Mouse (Mus musculus) intestine, postnatal 0 days (tissue): ENCODE results near the gene Wipf2. TPM values are rescaled to one million over a fixed set of nuclear protein-coding genes. Genes with fewer than 3 reads are reported as not detected.

Source experiments
- ATAC-seq: fragments of 200-750 bp; cut with Nextera tagmentation; 2 replicates; pipeline ENCODE4 v1.8.0; 2017; ENCODE audit warnings: mild to moderate bottlenecking, moderate TSS enrichment, moderate library complexity
- H3K27ac ChIP-seq: fragments of 300-500 bp; sonication (generic); 2 replicates; pipeline ENCODE4 v1.5.1; 2014; ENCODE audit warnings: mild to moderate bottlenecking, low read depth, low read length, moderate library complexity
- H3K27me3 ChIP-seq: fragments of 300-500 bp; sonication (generic); replicated peaks from 2 replicates; pipeline ENCODE4 v1.6.1; 2014; ENCODE audit warnings: low read length, mixed read lengths; ENCODE audit not compliant: control insufficient read depth, insufficient read depth
- H3K36me3 ChIP-seq: fragments of 300-500 bp; sonication (generic); 2 replicates; pipeline ENCODE4 v1.6.1; 2014; ENCODE audit warnings: mild to moderate bottlenecking, moderate library complexity; ENCODE audit not compliant: control insufficient read depth, insufficient read depth
- H3K4me1 ChIP-seq: fragments of 300-500 bp; sonication (generic); replicated peaks from 2 replicates; pipeline ENCODE4 v1.6.1; 2014; ENCODE audit warnings: antibody characterized with exemption, low read length, mixed read lengths; ENCODE audit not compliant: control insufficient read depth, insufficient read depth
- H3K4me2 ChIP-seq: fragments of 300-500 bp; sonication (generic); replicated peaks from 2 replicates; pipeline ENCODE4 v1.6.1; 2014; ENCODE audit warnings: low read depth, mild to moderate bottlenecking, moderate library complexity
- H3K4me3 ChIP-seq: fragments of 300-500 bp; sonication (generic); 2 replicates; pipeline ENCODE4 v1.5.1; 2014; ENCODE audit warnings: low read depth, low read length
- H3K9ac ChIP-seq: fragments of 300-500 bp; sonication (generic); 2 replicates; pipeline ENCODE4 v1.6.1; 2014; ENCODE audit warnings: mild to moderate bottlenecking, low read depth, low read length
- H3K9me3 ChIP-seq: fragments of 300-500 bp; sonication (generic); 2 replicates; pipeline ENCODE4 v1.6.1; 2016; ENCODE audit warnings: mixed run types; ENCODE audit not compliant: control insufficient read depth
- CTCF ChIP-seq: sonication (generic); IDR thresholded peaks from 2 replicates; pipeline ENCODE4 v1.5.1; 2016; ENCODE audit warnings: low read depth, mild to moderate bottlenecking, control low read depth, antibody characterized with exemption, moderate library complexity
- WGBS: fragments of 180-500 bp; shearing (Covaris S2); extraction: QIAGEN DNeasy Blood & Tissue Kit; methylation state at CpG from one replicate; pipeline ENCODE4 v1.1.7; 2014; 5-methylcytosine and 5-hydroxymethylcytosine counted together
- polyA plus RNA-seq: library from polyadenylated mRNA; unstranded; fragments of >200 nt; fragmentation: Nextera tagmentation; extraction: Ambion mirVana; gene quantifications from 2 replicates; pipeline ENCODE4 v1.2.1, GENCODE M21; 2015

Gene Wipf2
- polyA plus RNA-seq, 1 experiment from 2014 or later, result 3.9 TPM

GRCm38 (mm10) chr11:98902621-98903245, 39.3 kb downstream of the Wipf2 start:
- Histone ChIP-seq H3K4me1 (peaks cover 4% of the 10 kb centered on the region; the same call in 1 of the 2 replicates), H3K9me3 (no peaks in the 10 kb centered on the region), H3K36me3 (peaks cover 46% of the 10 kb centered on the region), H3K4me3 (no peak overlapping the region), H3K4me2 (no peak overlapping the region), H3K9ac (no peak overlapping the region), H3K27me3 (no peaks in the 10 kb centered on the region), H3K27ac (no peak overlapping the region)
- ATAC-seq, result no peak
- 34% methylated on average over 10 of the region's 10 CpGs for WGBS
- no peak for TF ChIP-seq CTCF

- no peaks in the 10 kb centered on the region for H3K9me3 ChIP-seq
- H3K9ac ChIP-seq, result no peak overlapping the region
- ATAC-seq, result peak; percentile 19; the same call in 1 of the 2 replicates
- WGBS, result 20% methylated on average over 2 of the region's 2 CpGs
- peak overlapping the region; percentile 91 for H3K27ac ChIP-seq
- H3K27me3 ChIP-seq, result no peaks in the 10 kb centered on the region
- H3K4me2 ChIP-seq, result 0 out of 2 replicates have a peak overlapping the region, but pooled peaks have one; percentile 35
- H3K36me3 ChIP-seq, result peaks cover 31% of the 10 kb centered on the region
- H3K4me3 ChIP-seq, result no peak overlapping the region
- peaks cover 4% of the 10 kb centered on the region; the same call in 1 of the 2 replicates for H3K4me1 ChIP-seq
- TF ChIP-seq CTCF, result no peak
Measured at GRCm38 (mm10) chr11:98904577-98904976, 41.1 kb downstream of the Wipf2 start.

GRCm38 (mm10) chr11:98905033-98905432, 41.6 kb downstream of the Wipf2 start:
- no peaks in the 10 kb centered on the region for H3K9me3 ChIP-seq
- WGBS, result 31% methylated on average over 7 of the region's 7 CpGs
- H3K4me3 ChIP-seq, result no peak overlapping the region
- peaks cover 4% of the 10 kb centered on the region; the same call in 1 of the 2 replicates for H3K4me1 ChIP-seq
- no peak for TF ChIP-seq CTCF
- H3K27me3 ChIP-seq, result no peaks in the 10 kb centered on the region
- peak overlapping the region; percentile 91 for H3K27ac ChIP-seq
- no peak overlapping the region for H3K9ac ChIP-seq
- H3K4me2 ChIP-seq, result peak overlapping the region; percentile 35; the same call in 1 of the 2 replicates
- peaks cover 26% of the 10 kb centered on the region for H3K36me3 ChIP-seq
- peak; percentile 88 for ATAC-seq

GRCm38 (mm10) chr11:98905583-98905982, 42.1 kb downstream of the Wipf2 start:
- 48% methylated on average over 4 of the region's 4 CpGs for WGBS
- peak; percentile 78 for ATAC-seq
- H3K27ac ChIP-seq, result peak overlapping the region; percentile 91
- H3K9me3 ChIP-seq, result no peaks in the 10 kb centered on the region
- H3K36me3 ChIP-seq, result peaks cover 21% of the 10 kb centered on the region
- H3K4me3 ChIP-seq, result no peak overlapping the region
- H3K9ac ChIP-seq, result no peak overlapping the region
- no peaks in the 10 kb centered on the region for H3K27me3 ChIP-seq
- no peak for TF ChIP-seq CTCF
- H3K4me1 ChIP-seq, result peaks cover 4% of the 10 kb centered on the region; the same call in 1 of the 2 replicates
- H3K4me2 ChIP-seq, result peak overlapping the region; percentile 35

- H3K4me2 ChIP-seq, result peak overlapping the region; percentile 92
- H3K27me3 ChIP-seq, result no peaks in the 10 kb centered on the region
- peak overlapping the region; percentile 21; the same call in 1 of the 2 replicates for H3K4me3 ChIP-seq
- peaks cover 4% of the 10 kb centered on the region; the same call in 1 of the 2 replicates for H3K4me1 ChIP-seq
- H3K27ac ChIP-seq, result peak overlapping the region; percentile 77
- WGBS, result 52% methylated on average over 5 of the region's 5 CpGs
- no peaks in the 10 kb centered on the region for H3K9me3 ChIP-seq
- TF ChIP-seq CTCF, result no peak
- no peak overlapping the region for H3K9ac ChIP-seq
- H3K36me3 ChIP-seq, result peaks cover 7% of the 10 kb centered on the region
- ATAC-seq, result no peak
Measured at GRCm38 (mm10) chr11:98907063-98907436, 43.6 kb downstream of the Wipf2 start.

GRCm38 (mm10) chr11:98907437-98908173, 44.2 kb downstream of the Wipf2 start, which contains the start of gene Cdc6:
TSS of gene Cdc6 (plus strand) at chr11:98907801.
- no peaks in the 10 kb centered on the region for H3K27me3 ChIP-seq
- H3K4me1 ChIP-seq, result peaks cover 4% of the 10 kb centered on the region; the same call in 1 of the 2 replicates
- peak; percentile 87 for ATAC-seq
- H3K9me3 ChIP-seq, result no peaks in the 10 kb centered on the region
- no peak for TF ChIP-seq CTCF
- peaks cover 2% of the 10 kb centered on the region; the same call in 1 of the 2 replicates for H3K36me3 ChIP-seq
- peak within 1 kb of the TSS; percentile 18; the same call in 1 of the 2 replicates for H3K9ac ChIP-seq
- peak within 1 kb of the TSS; percentile 92 for H3K4me2 ChIP-seq
- H3K27ac ChIP-seq, result peak within 1 kb of the TSS; percentile 77
- WGBS, result under 1% methylated on average over 49 of the region's 49 CpGs
- peak within 1 kb of the TSS; percentile 56 for H3K4me3 ChIP-seq
